Mouse (Mus musculus) midbrain, embryonic 12.5 days (tissue): Measurements from ENCODE around the gene Foxr1. TPM values are rescaled to one million over a fixed set of nuclear protein-coding genes. Genes with fewer than 3 reads are reported as not detected.
"Not testable (repeated sequence)": the region's sequence is repeated elsewhere in the genome, so short reads cannot be mapped to it uniquely, and the experiment has no call there.

ENCODE experiments used
- ATAC-seq: fragments of 200-750 bp; cut with Nextera tagmentation; 2 replicates; pipeline ENCODE4 v1.8.0; 2017; ENCODE audit warnings: low read depth, moderate TSS enrichment, moderate library complexity; ENCODE audit not compliant: low FRiP score
- H3K27ac ChIP-seq: fragments of 300-500 bp; sonication (generic); replicated peaks from 2 replicates; pipeline ENCODE4 v1.5.1; 2016; ENCODE audit warnings: mild to moderate bottlenecking
- H3K27me3 ChIP-seq: fragments of 300-500 bp; sonication (generic); 2 replicates; pipeline ENCODE4 v1.6.1; 2016; ENCODE audit warnings: mild to moderate bottlenecking
- H3K36me3 ChIP-seq: fragments of 300-500 bp; sonication (generic); 2 replicates; pipeline ENCODE4 v1.6.1; 2016
- H3K4me1 ChIP-seq: fragments of 300-500 bp; sonication (generic); 2 replicates; pipeline ENCODE4 v1.6.1; 2016
- H3K4me2 ChIP-seq: fragments of 300-500 bp; sonication (generic); replicated peaks from 2 replicates; pipeline ENCODE4 v1.6.1; 2016; ENCODE audit warnings: mild to moderate bottlenecking, moderate library complexity
- H3K4me3 ChIP-seq: fragments of 300-500 bp; sonication (generic); 2 replicates; pipeline ENCODE4 v1.5.1; 2016; ENCODE audit warnings: mild to moderate bottlenecking
- H3K9ac ChIP-seq: fragments of 300-500 bp; sonication (generic); replicated peaks from 2 replicates; pipeline ENCODE4 v1.6.1; 2016; ENCODE audit warnings: mild to moderate bottlenecking, moderate library complexity
- H3K9me3 ChIP-seq: fragments of 300-500 bp; sonication (generic); 2 replicates; pipeline ENCODE4 v1.6.1; 2016; ENCODE audit warnings: mild to moderate bottlenecking
- WGBS: fragments of 180-500 bp; shearing (Covaris S2); methylation state at CpG from one replicate; pipeline ENCODE4 v1.1.7; 2016; 5-methylcytosine and 5-hydroxymethylcytosine counted together
- polyA plus RNA-seq: library from polyadenylated mRNA; unstranded; fragments of >200 nt; fragmentation: Nextera tagmentation; extraction: Ambion mirVana; gene quantifications from 2 replicates; pipeline ENCODE4 v1.2.1, GENCODE M21; 2016

Foxr1 gene
- polyA plus RNA-seq, 1 experiment from 2014 or later, result not detected

DNA sequence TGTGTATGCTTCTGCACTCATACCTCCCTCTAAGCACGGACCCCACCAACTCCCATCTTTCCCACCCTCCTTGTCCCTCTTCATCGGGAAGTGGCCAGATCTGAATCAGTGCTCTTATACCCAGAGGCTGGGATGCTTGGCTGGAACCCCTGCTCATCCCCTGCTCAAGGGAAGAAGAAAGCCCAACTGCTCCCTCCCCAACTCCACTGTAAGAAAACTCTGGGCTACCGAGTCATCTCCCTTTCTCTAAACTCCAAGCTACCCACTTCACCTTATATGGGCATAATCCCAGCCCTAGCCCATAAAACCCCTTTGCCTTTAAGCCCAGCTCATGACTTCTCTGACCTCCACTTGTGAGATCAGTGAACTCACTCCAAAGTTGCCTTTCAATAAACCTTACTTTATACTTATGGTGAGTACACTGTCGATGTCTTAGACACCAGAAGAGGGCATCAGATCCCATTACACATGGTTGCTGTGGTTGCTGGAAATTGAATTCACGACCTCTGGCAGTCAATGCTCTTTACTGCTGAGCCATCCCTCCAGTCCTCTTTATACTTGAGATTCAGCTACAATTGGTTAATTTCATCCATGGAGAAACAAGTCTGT lies 8.3 kb downstream of the Foxr1 start:
- Histone ChIP-seq H3K36me3 (no peaks in the 10 kb centered on the region), H3K9me3 (no peaks in the 10 kb centered on the region), H3K4me3 (no peak overlapping the region), H3K4me2 (no peak overlapping the region), H3K4me1 (0 out of 2 replicates have a peak, but pooled peaks cover 2% of the 10 kb centered on the region), H3K27me3 (no peaks in the 10 kb centered on the region), H3K9ac (no peak overlapping the region), H3K27ac (no peak overlapping the region)
- 61% methylated on average over 5 of the region's 5 CpGs for WGBS
- ATAC-seq, result no peak

DNA sequence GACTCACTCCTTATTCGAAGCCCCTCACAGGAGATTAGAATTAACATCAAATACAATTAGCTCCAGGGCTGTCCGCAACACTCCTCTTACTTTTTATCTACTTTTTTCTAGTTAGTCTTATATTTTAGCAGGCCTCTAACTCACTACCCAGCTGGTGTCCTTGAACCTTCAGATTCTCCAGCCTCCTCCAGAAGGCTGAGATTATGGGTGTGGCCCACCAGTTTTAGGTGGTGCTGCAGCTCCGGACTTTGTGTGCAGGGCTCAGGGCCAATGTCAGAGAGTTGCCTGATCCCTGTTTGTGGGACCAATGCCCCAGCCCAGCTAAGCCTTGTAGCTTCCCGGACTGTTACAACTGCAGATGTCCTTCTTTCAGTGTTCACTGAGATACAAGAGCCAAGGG lies 17.4 kb downstream of the Foxr1 start:
- Histone ChIP-seq H3K4me2 (no peak overlapping the region), H3K4me3 (no peak overlapping the region), H3K27ac (no peak overlapping the region), H3K9ac (no peak overlapping the region), H3K4me1 (no peaks in the 10 kb centered on the region), H3K36me3 (no peaks in the 10 kb centered on the region), H3K9me3 (no peaks in the 10 kb centered on the region), H3K27me3 (no peaks in the 10 kb centered on the region)
- WGBS, result 94% methylated on average over 4 of the region's 4 CpGs
- no peak for ATAC-seq

DNA sequence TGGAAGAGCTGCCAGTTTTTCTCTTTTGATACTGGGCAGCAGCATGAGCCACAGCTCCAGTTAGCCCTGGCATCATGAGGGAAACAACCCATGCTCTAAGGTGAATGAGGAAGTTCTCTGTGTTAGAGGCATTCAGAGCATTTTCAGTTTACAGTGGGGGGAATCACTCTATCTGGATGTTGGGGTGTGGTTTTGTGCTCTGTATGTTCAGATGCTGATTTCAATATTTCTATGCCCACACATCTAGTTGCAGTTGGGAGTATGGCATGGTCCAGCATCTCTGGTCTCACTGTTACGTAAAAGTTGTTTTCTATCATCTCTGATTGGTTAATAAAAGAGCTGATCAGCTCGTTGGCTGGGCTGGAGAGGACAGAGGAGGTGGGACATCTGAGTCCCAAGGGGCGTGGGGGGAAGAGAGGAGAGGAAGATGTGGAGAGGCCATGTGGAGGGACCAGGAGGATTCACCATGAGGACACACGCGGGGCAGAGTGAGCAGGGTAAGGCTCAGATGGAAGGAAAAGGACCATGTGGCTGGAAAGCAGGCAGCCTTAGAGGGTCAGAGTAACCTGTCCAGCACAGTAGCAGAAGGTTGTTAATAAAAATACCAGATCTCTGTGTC lies 20.5 kb downstream of the Foxr1 start:
- no peak for ATAC-seq
- 80% methylated on average over 5 of the region's 5 CpGs for WGBS
- Histone ChIP-seq H3K4me2 (no peak overlapping the region), H3K27ac (no peak overlapping the region), H3K27me3 (no peaks in the 10 kb centered on the region), H3K4me1 (peaks cover 8% of the 10 kb centered on the region), H3K9me3 (no peaks in the 10 kb centered on the region), H3K36me3 (0 out of 2 replicates have a peak, but pooled peaks cover 9% of the 10 kb centered on the region), H3K9ac (no peak overlapping the region), H3K4me3 (no peak overlapping the region)

DNA sequence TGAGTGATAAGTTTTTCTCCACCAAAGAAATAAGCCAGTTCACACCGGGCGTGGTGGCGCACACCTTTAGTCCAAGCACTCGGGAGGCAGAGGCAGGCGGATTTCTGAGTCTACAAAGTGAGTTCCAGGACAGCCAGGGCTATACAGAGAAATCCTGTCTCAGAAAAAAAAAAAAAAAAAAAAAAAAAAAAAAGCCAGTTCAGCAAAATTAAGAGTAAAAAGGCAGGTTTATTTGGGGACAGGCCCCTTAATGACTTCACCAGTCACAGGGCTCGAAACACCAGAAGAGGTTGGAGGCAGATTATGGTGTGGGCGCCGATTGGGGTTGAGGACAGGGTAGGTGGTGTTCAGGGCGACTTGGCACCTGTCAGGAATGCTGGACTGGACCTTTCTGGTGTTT lies 21.2 kb downstream of the Foxr1 start:
- 96% methylated on average over 9 of the region's 9 CpGs for WGBS
- not testable (repeated sequence) for H3K4me3 ChIP-seq, H3K4me1 ChIP-seq, H3K9ac ChIP-seq, ATAC-seq, H3K27ac ChIP-seq, H3K9me3 ChIP-seq, H3K4me2 ChIP-seq, H3K27me3 ChIP-seq
- H3K36me3 ChIP-seq, result 0 out of 2 replicates have a peak, but pooled peaks cover 10% of the 10 kb centered on the region

DNA sequence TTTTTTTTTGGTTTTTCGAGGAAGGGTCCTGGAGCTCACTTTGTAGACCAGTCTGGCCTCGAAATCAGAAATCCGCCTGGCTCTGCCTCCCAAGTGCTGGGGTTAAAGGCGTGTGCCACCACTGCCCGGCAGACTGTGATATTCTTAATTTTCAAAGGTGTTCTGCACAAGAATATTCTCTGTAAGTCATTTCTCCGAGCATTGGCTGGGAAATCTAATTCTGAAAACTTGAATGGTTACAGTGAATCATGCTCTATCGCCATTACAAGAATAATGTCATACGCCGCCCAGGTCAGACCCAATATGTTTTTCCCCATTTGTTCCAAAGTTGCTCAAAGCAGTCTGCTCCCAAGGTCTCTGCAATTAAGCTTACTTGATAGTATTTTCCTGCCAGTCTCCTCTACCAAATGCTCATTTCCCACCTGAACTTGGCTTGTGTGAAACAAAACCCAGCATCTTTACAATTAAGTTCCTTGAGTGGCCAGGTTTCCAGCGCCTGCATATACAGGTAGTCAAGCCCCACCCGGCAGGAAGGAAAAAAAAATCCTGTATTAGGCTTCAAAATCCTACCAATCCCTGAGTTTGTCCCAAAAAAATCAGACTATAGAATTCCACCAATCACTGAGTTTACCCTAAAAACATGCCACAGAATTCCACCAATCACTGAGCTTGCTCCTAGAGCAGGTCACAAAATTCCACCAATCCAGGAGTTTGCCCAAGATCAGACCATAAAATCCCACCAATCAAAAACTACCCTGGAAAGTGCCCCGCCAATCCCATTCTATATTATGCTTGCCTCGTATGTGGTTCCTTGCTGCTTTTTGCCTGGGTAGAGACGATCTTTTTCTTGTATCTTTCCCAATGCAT lies 22.2 kb downstream of the Foxr1 start, which contains the start of gene Ccdc84:
Gene Ccdc84 (minus strand): TSS at position 51 of the 867 bp plus-strand sequence.
- ATAC-seq, result no peak
- Histone ChIP-seq H3K27ac (peak within 1 kb of the TSS; percentile 80), H3K4me2 (peak within 1 kb of the TSS; percentile 94), H3K27me3 (no peaks in the 10 kb centered on the region), H3K36me3 (0 out of 2 replicates have a peak, but pooled peaks cover 20% of the 10 kb centered on the region), H3K4me1 (peaks cover 8% of the 10 kb centered on the region), H3K9ac (peak within 1 kb of the TSS; percentile 87), H3K9me3 (no peaks in the 10 kb centered on the region), H3K4me3 (peak within 1 kb of the TSS; percentile 84)
- WGBS, result 81% methylated on average over 14 of the region's 14 CpGs

DNA sequence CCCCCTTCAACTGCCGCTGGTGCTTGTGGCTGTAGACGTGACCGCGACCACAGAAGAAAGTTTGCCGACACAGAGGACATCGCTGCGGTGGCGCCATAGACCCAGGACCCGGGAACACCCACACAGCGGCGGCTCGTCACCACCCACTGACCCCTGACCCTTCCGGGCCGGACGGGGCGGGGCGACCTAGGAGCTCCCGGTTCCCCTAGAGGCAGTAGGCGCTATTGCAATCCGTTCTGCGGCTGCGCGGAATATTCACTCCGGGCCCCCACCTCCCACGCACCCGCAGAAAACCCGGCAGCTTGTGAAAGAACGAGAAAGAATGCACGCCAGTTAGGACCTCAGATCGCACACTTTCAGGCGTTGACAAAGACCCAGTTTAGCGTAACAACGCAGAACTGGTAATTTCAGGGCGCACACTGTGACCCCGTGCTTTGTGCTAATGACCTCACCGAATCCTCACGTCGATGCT lies 23.0 kb downstream of the Foxr1 start:
- Histone ChIP-seq H3K27me3 (no peaks in the 10 kb centered on the region), H3K27ac (peak overlapping the region; percentile 80), H3K4me2 (peak overlapping the region; percentile 94), H3K36me3 (peaks cover 28% of the 10 kb centered on the region), H3K9ac (peak overlapping the region; percentile 87), H3K9me3 (no peaks in the 10 kb centered on the region), H3K4me1 (peaks cover 8% of the 10 kb centered on the region), H3K4me3 (peak overlapping the region; percentile 84)
- peak; percentile 88 for ATAC-seq
- under 1% methylated on average over 38 of the region's 38 CpGs for WGBS

DNA sequence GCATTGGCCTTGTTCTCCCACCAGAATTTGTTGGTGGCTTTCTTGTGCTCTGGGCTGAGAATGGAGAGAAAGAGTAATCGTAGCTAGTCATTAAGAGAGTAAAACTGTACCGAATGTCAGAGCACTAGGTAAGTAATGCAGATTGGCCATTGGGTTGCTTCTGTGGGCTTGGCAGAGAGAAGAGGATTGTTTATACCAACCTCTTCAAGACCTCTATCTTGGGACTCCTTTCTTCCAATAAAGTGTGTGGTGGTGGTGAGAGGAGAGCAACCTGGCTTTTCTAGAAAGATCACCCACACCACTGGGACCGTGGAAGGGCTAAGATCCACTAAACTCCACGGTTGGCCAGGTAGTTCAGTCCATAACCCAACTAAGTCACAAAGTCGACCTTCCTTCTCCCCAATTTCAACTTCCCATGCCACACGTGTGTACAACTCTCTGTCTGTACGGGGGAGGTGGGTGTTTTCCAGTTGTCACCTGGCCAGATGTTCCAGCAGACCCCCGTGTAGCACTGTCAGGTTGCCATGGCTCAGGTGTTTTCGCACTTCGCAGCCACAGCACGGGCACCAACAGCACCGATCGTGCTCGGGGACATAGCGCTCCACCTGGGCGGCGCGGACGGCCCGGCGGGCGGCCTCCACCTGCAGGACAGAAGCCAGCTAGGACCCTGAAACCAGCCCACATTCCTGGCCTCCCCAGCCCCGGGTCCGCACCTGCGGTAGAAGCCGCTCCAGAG lies 23.6 kb downstream of the Foxr1 start:
- H3K9ac ChIP-seq, result peak overlapping the region; percentile 87
- H3K9me3 ChIP-seq, result no peaks in the 10 kb centered on the region
- peak; percentile 75; the same call in 1 of the 2 replicates for ATAC-seq
- peaks cover 8% of the 10 kb centered on the region for H3K4me1 ChIP-seq
- 9% methylated on average over 26 of the region's 26 CpGs for WGBS
- peak overlapping the region; percentile 94 for H3K4me2 ChIP-seq
- H3K27ac ChIP-seq, result peak overlapping the region; percentile 80; the same call in 1 of the 2 replicates
- peak overlapping the region; percentile 84 for H3K4me3 ChIP-seq
- H3K27me3 ChIP-seq, result no peaks in the 10 kb centered on the region
- peaks cover 33% of the 10 kb centered on the region for H3K36me3 ChIP-seq

DNA sequence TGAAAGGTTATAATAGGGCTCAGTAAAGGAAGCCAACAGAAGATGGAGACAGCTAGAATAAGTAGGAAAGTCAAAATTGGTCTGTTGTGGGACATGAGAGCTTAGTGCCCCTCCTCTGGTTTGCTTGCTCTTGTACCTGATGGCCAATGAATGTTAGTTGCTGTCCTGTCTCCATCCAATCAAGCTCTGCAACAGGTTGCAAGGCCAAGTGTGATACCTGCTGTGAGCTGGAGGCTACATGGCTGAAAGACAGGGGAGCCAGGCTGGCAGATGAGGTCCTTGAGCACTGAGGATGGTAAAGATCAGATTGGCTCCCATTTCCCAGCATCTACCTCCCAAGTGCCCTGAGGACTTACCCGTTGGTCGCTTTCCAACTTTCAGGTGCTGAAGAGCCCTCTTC lies 28.2 kb downstream of the Foxr1 start:
- no peak overlapping the region for H3K27ac ChIP-seq
- 81% methylated on average over 2 of the region's 2 CpGs for WGBS
- no peak for ATAC-seq
- H3K4me3 ChIP-seq, result no peak overlapping the region
- no peaks in the 10 kb centered on the region for H3K9me3 ChIP-seq
- H3K4me2 ChIP-seq, result no peak overlapping the region
- H3K27me3 ChIP-seq, result no peaks in the 10 kb centered on the region
- H3K4me1 ChIP-seq, result peaks cover 19% of the 10 kb centered on the region
- peaks cover 68% of the 10 kb centered on the region for H3K36me3 ChIP-seq
- no peak overlapping the region for H3K9ac ChIP-seq

DNA sequence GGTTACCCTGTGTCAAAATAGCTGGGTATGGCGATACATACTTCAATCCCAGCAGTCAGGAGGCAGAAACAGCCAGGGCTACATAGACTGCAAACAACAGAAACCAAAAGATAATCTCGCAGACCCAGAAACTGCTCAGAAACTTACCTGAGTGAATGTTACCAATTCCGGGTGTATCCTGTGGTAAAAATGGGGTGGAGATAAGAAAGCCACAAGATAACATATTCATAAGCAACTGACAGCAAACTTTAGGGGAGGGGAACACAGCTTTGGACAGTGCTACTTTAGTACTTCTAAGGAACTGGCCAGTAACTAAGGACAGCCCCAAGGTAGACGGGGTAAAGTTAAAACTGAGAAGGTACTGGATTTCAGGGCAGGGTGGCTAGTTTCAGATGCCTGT lies 28.6 kb downstream of the Foxr1 start:
- Histone ChIP-seq H3K9me3 (no peaks in the 10 kb centered on the region), H3K4me3 (no peak overlapping the region), H3K27me3 (no peaks in the 10 kb centered on the region), H3K4me2 (no peak overlapping the region), H3K9ac (no peak overlapping the region), H3K4me1 (peaks cover 14% of the 10 kb centered on the region), H3K36me3 (peaks cover 68% of the 10 kb centered on the region), H3K27ac (no peak overlapping the region)
- 87% methylated on average over 4 of the region's 4 CpGs for WGBS
- no peak for ATAC-seq

DNA sequence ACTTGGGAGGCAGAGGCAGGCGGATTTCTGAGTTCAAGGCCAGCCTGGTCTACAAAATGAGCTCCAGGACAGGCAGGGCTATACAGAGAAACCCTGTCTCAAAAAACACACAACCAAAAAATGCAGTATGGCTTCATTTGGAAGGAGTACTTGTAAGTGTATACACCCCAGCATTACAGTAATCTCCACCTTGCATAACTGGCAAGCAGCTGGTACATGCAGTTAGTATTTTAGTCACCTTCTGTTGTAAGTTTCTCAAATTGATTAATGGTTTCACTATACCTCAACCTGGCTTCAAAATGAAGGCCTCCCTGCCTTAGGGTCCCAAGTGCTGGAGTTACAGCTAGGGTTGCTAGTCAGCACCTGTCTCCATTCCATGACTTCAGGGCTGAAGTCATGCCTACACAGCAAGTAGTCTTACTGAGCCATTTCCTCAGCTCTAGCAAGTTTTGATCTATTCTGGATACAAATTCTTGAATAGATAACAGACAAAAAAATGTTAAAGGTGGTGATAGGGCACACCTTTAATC lies 29.3 kb downstream of the Foxr1 start:
- no peak overlapping the region for H3K4me2 ChIP-seq
- no peaks in the 10 kb centered on the region for H3K9me3 ChIP-seq
- peaks cover 68% of the 10 kb centered on the region for H3K36me3 ChIP-seq
- ATAC-seq, result no peak
- no peak overlapping the region for H3K9ac ChIP-seq
- H3K27me3 ChIP-seq, result no peaks in the 10 kb centered on the region
- H3K4me1 ChIP-seq, result peaks cover 10% of the 10 kb centered on the region
- H3K4me3 ChIP-seq, result no peak overlapping the region
- WGBS, result 87% methylated on average over 1 of the region's 1 CpGs
- no peak overlapping the region for H3K27ac ChIP-seq

DNA sequence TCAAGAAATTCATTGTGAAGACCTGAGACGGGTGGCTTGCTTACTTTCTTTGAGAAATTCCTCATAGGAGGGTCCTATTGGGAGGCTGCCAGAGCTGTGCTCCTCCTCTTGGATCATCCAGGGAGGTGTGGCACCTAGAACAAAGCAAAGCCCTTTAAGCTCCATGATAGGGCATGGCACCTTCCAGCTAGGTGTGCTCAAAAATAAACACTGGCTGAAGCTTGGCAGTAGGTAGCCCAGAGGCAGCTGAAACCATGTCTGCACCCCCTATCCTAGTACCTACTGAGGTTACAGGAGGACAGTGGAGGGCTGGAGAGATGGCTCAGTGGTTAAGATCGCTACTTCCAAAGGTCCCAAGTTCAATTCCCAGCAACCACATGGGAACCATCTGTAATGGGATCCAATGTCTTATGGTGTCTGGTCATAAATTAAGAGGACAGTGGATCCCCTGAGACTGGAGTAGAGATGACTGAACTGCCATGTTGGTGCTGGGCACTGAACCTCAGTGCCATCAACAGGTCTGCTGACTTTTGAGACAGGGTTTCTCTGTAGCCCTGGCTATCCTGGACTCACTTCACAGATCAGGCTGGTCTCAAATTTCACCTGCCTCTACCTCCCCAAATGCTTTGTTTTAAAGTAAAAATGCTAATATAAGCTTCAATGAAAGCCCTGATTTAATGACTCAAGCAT lies 30.1 kb downstream of the Foxr1 start:
- Histone ChIP-seq H3K9me3 (no peaks in the 10 kb centered on the region), H3K4me2 (no peak overlapping the region), H3K4me3 (no peak overlapping the region), H3K27me3 (no peaks in the 10 kb centered on the region), H3K36me3 (peaks cover 63% of the 10 kb centered on the region), H3K4me1 (peaks cover 16% of the 10 kb centered on the region), H3K9ac (no peak overlapping the region), H3K27ac (no peak overlapping the region)
- ATAC-seq, result no peak
- 90% methylated on average over 2 of the region's 2 CpGs for WGBS
